Mouse (Mus musculus): Measurements from ENCODE around the gene Gc. TPM values are rescaled to one million over a fixed set of nuclear protein-coding genes. Genes with fewer than 3 reads are reported as not detected.

Gene Gc
- not detected for total RNA-seq (2021)

DNA sequence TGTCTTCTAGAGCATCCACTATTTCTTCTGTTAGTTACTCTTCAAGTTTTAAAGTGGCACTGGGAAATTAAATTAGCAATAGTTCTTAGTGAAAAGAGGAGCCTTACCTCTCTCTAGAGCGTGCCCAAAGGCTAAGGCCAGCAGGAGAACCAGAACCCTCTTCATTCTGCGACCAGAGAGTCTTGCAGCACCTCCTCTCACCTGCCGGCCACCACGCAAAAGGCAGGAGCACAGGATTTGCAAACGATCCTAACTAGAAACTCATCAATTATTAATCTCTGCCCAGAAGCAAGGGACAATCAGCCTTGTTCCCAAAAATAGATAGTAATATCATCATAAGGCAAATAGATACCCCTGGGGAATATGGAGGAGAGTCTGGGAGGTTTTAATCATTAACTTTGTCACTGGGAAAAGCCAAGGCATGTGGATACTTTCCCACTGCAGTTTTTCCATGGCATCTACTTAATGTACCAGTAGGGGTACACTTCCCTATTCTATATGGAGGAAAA, at the start of gene Gc:
Gene Gc, minus strand, starts transcription at position 345 of the 509 bp plus-strand sequence.
- DNase-seq (ENCODE audit: low spot score in 2 of 2): no peak
- intact Hi-C loops (cut with DNase I): no loop called here

DNA sequence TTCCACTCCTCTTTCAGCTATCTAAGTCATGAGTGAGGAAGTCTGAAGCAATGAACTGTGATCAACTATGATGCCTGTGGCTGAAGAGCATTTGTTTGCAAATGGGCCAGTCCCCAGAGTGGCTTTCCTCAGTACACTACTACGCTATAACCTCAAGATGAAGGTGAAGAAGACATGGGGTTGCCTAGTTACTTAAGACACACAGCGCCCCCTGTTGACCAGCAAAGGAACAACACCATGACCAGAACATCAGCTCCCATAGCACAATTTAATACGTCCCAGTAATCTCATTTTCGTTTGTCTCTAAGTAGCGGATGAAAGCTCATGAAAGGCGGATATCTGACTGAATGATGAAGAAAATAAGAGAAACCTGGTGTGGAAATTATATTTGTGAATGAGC, 42.5 kb upstream of the Gc start:
- DNase-seq (ENCODE audit: low spot score in 2 of 2): no peak
- intact Hi-C loops (cut with DNase I): no loop called here

DNA sequence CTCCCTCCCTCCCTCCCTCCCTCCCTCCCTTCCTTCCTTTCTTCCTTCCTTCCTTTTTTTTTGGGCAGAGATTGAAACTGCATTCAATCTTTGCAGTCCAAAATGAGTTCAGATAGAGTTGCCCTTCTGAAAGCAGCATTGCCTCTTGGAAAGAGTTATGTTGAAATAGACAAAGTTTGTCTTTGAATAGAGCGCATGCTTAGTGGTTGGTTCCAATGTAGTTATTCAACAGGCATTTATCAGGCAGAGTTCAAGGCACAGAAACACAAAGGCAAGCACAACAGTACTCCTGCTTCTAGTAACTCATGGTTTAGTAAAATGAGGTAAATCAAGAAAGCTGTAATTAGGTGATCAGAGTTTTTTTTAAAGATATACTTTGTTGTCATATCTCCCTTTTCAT, 34.9 kb upstream of the Gc start:
- no peak for DNase-seq (ENCODE audit: low spot score in 2 of 2)
- intact Hi-C loops (cut with DNase I): no loop called here

DNA sequence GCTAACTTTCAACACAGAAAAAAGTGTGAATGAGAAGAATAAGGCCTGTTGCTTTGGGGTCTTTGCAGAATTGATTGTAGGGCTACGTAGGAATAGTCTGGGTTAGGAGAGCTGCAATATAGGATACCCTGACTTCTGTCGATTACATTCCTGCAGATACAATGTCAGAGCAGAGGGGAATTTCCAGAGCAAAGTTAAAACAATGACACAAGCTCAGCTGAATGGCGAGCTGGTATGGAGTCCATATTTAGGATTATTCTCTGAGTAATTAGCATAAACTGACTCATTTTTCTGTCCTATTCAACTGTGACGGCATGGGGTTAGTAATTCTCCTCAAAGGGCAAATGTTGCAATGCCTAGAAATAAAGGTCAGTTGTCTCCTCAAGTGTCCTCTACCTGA, 12.8 kb upstream of the Gc start:
- no peak for DNase-seq (ENCODE audit: low spot score in 2 of 2)
- intact Hi-C loops (cut with DNase I): no loop called here

DNA sequence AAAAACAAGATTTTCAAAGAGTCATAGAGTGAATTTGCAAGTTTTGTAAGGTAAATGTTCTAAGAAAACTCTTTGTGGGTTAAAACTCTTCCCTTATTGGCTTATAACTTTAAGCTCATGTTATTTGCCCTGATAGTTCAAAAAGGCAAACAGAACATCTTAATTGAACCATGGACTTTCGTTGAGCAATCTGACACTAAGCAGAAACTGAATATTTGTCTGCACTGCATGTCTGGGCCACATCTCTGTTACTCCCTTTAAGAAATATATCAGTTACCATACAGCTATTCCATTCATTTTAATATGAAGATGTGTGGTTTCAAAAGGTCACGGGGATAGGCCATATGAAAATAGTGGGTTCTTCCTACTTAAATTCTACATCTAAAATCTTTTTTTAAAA, 10.2 kb upstream of the Gc start:
- intact Hi-C loops (cut with DNase I): no loop called here
- no peak for DNase-seq (ENCODE audit: low spot score in 2 of 2)

DNA sequence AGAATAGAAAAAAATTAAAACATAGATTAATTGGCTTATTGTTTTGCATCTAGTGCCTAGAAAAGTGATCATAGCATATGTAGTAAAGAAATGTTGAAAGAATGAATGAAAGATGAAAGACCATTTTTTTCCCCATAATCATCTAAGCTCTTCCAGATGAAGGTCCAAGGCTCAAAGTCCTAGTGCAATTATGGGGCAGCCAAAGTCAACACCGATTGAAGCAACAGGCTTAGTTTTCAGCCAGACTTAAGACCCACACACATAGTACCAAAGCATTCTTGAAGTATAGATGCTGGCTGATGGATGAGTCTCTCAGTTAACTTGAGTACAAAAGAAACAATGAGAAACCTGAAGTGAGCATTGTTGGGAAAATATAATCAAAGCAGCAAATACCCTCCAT, 9.3 kb upstream of the Gc start:
- DNase-seq (ENCODE audit: low spot score in 2 of 2): no peak
- intact Hi-C loops (cut with DNase I): no loop called here

DNA sequence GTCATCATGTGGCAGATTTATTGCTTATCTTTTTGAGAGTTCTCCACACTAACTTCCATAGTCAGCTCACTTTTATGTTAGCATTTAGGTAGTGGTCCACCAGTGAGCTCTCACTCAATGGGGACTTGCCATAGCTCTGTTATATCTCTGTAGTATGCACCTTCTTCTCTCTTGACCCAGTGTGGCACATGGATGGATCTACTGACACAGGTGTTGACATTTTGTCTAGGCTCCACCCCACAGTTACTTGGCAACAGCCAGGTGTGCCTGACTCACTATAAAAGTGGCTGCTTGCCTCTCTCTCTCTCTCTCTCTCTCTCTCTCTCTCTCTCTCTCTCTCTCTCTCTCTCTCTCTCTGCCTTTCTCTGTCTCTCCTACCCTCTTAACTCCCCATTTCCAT, 8.6 kb upstream of the Gc start:
- intact Hi-C loops (cut with DNase I): no loop called here
- no peak for DNase-seq (ENCODE audit: low spot score in 2 of 2)

DNA sequence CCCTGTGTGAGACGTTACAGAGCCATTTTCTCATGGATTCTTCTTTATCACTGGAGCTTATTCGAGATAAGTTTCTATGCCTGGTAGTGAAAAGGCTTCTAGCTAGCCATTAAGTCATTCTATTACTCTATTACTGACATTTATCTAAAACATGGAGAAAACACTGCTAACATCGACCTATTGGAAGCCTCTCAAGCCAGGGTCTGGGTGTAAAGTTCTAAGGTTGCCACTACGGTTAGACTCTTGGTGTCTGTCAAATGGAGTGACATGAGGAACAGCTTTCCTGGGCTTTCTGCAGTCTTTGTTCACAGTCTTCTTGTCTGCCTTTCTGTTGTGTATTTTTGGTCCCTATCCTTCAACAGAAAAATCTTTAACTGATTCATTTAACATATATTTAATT, 4.1 kb upstream of the Gc start:
- no peak for DNase-seq (ENCODE audit: low spot score in 2 of 2)
- intact Hi-C loops (cut with DNase I): no loop called here

DNA sequence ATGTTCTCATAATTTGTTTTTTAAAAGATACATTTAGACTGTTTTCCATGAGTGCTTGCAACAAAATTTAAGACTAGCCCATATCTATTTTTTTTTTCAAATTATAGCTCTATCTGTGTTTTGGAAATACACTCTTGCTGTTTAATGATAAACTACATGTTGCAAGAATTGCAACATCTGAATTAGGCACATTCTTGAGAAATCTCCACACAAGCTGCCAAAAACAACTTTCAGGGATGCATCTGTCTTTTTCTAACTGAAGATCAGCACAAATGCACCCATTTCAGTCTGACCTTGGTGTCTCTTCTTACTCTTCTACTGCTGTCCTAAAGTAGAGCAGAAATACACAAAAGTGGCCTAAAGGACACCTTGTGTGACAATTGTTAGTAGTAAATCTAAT, 1.9 kb upstream of the Gc start:
- intact Hi-C loops (cut with DNase I): no loop called here
- no peak for DNase-seq (ENCODE audit: low spot score in 2 of 2)

DNA sequence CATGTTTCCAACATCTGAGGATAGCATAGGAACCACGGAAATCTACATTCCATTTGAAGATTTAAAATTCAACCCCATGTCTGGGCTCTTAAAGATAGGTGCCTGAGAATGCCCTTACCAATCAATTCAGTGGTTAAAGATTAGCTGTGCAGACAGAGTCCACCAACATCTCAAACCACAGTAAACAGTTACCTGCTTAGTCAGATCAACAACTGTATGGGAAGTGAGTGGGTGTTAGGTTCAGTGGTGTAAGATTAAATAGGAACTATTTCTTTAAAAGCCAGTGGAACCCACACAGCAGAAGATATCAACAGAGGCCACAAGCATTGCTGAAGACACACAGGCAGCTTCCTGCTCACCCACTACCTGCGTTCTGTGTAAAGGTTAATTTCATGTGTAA, 1.3 kb upstream of the Gc start:
- no peak for DNase-seq (ENCODE audit: low spot score in 2 of 2)
- intact Hi-C loops (cut with DNase I): no loop called here

DNA sequence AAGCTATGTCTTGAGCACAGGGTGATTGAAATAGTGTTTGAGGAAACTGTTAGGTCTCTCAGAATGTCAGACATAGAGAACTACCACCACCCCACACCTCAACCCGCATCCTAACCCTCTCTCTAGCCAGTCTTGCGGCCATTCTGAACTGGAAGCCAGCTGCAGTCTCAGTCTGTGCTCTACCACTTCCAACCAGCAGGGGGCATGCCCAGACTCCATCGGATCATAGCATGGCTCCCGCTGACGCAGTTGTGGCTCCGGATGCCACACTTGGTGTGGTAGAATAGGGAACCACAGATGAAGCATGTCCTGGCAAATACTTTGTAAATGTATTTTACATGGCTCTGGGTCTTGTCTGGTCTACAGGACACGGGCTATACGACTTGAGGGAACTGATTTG, 2.2 kb downstream of the Gc start:
- intact Hi-C loops (cut with DNase I): no loop called here

DNA sequence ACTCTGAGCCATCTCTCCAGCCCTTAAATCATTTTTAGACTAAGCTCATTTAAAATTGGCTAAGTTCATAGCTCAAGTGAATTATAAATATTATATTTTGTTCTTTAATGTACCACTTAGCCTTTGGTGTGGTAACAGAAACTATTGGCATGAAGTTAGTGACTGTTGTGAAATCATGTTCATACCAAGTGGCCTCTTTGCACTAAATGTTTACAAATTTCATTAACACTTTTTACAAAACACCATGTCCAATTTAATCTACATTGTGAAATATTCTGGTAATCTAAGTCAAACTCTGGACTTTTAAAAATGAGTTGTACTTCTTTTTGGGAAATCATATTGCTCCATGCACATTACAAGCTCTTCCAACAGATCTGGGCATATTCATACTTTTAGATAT, 6.9 kb downstream of the Gc start:
- no peak for DNase-seq (ENCODE audit: low spot score in 2 of 2)
- intact Hi-C loops (cut with DNase I): no loop called here

More for the DNA sequence above, 2.2 kb downstream of the Gc start:
- DNase-seq (ENCODE audit: low spot score in 2 of 2): no peak

DNA sequence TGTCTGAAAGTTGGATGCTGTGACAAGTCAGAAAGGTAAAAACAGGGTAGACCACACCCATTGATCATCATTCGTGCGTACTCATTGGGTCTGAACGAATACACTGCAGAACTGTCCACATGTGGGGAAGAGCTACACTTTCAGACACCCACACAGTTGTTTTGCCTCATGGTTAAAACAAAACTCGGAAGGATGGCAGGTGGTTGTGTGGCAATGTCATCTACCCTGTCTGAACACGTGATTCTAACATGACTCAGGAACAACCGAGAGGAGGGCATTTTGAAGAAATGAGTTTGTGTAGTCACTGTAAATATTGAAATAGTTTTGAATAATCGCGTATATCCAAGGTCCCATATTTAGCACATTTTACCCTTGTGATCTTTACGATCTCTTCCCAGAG, 8.4 kb downstream of the Gc start:
- intact Hi-C loops (cut with DNase I): no loop called here
- no peak for DNase-seq (ENCODE audit: low spot score in 2 of 2)

DNA sequence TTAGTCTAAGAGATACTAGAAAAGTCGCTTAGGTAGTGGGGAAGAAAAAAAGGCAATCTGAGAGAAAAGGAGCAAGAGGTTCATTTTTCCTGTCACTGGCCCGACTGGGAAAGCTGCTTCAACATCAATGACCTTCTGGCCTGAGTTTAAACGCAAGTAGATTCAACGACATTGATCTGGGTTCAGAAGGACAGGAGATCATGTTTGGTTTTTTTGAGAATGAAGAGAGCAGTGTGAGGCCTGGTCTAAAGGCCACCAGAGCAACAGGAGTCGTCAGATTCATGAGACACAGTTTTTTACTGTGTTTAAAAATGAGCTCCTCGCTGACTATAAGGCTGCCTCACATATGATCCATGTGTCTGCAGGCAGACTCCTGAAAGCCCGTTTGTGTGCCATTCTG, 9.7 kb downstream of the Gc start:
- intact Hi-C loops (cut with DNase I): no loop called here
- no peak for DNase-seq (ENCODE audit: low spot score in 2 of 2)

DNA sequence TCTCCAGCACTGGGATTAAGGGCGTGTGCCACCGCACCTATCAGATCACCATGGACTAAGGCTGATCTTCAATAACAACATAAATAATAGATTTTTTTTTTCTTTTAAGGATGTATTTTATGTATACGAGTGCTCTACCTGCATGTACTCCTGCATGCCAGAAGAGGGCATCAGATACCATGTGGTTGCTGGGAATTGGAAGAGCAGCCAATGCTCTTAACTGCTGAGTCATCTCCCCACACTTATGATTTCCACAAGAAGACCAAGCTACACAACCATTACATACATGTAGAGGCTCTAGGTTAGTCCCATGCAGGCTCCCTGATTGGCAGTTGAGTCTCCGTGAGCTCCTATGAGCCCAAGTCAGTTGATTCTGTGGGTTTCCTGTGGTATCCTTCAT, 13.3 kb downstream of the Gc start:
- intact Hi-C loops (cut with DNase I): loop anchor here (5.0 kb wide), 1 partner anchor 238 kb away; no protein-coding TSS in a partner anchor
- no peak for DNase-seq (ENCODE audit: low spot score in 2 of 2)

DNA sequence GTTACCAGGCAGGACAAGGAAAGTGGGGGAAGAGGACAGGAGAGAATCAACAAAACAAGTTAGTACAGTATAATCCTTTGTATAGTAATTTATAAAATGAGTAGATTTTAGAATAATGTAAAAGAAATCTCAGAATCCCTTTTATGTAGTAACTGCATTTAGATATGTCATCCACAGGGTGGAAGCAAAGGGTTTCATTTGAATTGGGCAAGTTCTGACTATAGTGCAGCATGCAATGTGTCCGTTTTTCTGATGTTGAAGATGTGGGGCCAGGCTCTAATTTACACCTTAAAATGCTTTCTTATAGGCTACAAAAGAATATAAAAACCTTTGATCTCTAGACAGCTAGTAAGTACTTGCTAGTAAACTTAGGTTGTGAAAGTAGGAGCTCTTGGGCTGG, 46.2 kb downstream of the Gc start:
- intact Hi-C loops (cut with DNase I): loop anchor here (5.0 to 10.0 kb wide), 2 partner anchors 271 to 783 kb away; no protein-coding TSS in a partner anchor
- no peak for DNase-seq (ENCODE audit: low spot score in 2 of 2)

DNA sequence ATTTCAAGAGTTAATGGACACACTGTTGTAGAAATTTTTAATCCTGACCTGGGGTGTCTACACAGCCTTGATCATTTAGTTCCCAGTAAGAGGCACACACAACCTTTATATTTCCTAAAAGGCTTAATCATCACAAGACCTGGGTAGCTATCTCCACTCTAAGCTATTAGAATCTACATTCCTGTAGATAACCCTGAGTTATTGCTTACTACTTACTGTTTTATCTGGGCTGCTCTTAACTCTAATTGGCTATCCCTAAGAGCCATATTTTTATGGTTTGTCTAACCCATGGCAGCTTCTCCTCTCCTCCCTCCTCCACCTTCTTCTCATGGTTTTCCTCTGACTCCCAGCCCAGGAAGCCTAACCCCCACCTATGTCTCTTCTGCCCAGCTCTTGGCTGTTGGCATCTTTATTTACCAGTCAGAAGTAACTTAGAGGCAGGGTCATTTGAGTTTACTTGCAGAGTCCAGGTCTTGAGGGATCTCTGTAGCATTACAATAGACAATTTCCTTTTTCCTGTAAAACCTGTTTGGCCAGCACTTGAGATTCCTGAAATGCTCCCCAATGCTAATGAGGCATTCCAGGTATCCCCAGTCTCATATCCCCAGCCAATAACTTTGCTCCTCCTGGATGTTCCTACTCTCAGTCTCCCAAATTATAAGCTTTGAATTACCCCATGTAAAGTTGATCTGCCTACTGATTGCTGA, 50.2 kb downstream of the Gc start:
- intact Hi-C loops (cut with DNase I): no loop called here
- DNase-seq (ENCODE audit: low spot score in 2 of 2): no peak

DNA sequence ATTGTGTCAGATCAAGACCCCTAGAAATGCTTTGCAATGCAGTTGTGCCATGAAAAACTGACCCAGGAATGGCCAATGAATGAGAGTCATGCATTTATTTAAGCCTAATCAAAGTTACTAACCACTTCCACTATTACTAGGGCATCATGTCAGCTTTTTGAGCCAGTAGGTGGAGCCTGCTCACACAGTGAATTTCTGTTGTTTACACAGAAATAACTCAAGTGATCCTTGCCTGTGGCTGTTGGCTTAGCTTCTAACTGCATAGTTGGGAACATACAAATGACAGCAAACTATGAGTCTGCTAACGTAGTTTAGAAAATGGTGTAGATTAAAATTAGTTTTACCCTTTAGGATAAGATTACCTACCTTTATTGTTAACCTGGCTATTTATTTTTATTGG, 52.6 kb downstream of the Gc start:
- intact Hi-C loops (cut with DNase I): no loop called here
- no peak for DNase-seq (ENCODE audit: low spot score in 2 of 2)

DNA sequence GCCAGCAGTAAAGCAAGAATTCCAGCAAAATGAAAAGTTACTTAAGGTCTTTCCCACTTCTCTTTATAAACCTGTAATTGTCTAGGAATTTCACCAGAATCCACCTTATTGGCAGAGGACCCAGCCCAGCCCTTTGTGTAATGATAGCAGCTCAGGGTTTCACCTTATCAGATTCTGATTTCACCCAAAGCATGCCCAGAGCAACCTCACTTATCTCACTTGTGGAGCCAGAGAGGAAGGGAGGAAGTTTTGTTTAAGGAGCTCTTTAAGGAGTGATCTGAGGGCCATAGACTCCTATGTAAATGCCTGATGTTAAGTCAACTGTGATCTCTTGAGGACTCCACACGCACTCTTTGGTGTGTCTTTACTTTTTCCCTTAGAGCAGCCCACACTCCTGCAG, 67.3 kb downstream of the Gc start:
- intact Hi-C loops (cut with DNase I): no loop called here

DNA sequence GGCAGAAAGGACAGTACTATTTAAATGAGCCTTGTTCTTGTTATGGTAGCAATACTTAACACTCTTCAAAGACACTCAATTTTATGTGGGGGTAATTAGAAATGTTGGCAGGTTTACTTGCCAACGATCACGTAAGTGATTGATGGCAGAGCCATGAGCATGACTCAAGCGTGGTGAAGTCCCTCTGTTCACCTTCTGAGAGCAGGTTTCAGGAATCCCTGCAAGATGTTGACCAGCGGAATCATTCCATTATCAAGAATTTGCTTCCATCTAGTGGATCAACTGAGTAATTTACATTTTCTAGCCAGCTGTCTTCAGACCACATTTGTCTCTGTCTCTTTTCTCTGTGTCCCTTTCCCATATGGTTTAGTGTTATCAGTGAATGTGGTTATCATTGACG, 73.5 kb downstream of the Gc start:
- intact Hi-C loops (cut with DNase I): loop anchor here (2.0 to 10.0 kb wide), 4 partner anchors 455 to 689 kb away; no protein-coding TSS in a partner anchor
- peak in 1 of 2 experiments; percentile 14 for DNase-seq (ENCODE audit: low spot score in 2 of 2)

More for the DNA sequence above, 67.3 kb downstream of the Gc start:
- DNase-seq (ENCODE audit: low spot score in 2 of 2): no peak

DNA sequence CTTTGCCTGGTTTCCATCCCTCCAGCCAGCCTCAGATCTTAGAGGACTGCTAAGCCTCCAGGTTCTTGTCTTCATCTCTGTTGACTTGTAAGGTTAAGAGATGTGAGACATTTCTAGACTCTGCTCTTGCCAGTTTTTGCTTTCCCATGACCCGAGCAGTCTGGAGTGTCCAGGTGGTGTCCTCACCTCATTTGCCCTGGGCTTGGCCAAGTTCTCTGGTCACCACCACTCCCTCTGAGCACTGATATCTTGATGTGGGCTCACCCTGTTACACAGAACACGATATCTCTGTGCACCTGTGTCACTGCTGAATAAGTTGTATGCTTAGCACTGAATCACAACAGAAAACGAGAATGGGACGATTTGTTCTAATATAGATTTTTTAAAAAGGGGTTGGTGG, 76.4 kb downstream of the Gc start:
- intact Hi-C loops (cut with DNase I): loop anchor here (5.0 to 10.0 kb wide), 3 partner anchors 499 to 687 kb away; no protein-coding TSS in a partner anchor

DNA sequence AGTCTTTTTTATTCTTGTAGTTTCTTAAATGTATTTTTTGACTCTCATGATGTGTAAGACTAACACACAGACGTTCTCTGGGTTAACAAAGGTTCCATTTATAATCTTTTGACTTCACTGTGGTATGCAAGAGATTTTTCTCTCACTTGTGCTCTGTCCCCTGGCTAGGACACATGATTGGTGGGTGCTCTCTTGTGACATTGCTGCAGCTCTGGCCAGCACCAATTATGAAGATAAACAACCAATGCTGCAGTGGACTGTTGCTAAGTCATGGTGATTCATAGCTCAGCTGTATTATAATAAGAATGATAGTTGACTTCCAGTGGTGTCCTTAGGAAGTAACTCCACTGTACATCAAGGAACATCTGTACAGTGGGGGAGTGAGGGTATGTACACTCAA, 87.6 kb downstream of the Gc start:
- DNase-seq (ENCODE audit: low spot score in 2 of 2): no peak
- intact Hi-C loops (cut with DNase I): no loop called here

More for the DNA sequence above, 76.4 kb downstream of the Gc start:
- DNase-seq (ENCODE audit: low spot score in 2 of 2): no peak

All from left cerebral cortex, postnatal 36 days (tissue).